Mouse (Mus musculus): ENCODE measurements around the gene Ceacam18. TPM values are rescaled to one million over a fixed set of nuclear protein-coding genes. Genes with fewer than 3 reads are reported as not detected.
"Not testable (repeated sequence)": the region's sequence is repeated elsewhere in the genome, so short reads cannot be mapped to it uniquely, and the experiment has no call there.

The Ceacam18 gene
- total and polyA plus RNA-seq, 3 experiments: 0.04 to 0.08 TPM; not detected in 1

GRCm38 (mm10) chr7:43682511-43682910 is 48.0 kb downstream of the Ceacam18 start:
- not testable (repeated sequence) for H3K9me3 ChIP-seq (replicated peaks; ENCODE audit: insufficient read depth, low read length); H3K9ac ChIP-seq (ENCODE audit: control insufficient read depth, low read depth, low read length, poor library complexity, severe bottlenecking); H3K27ac ChIP-seq (ENCODE audit: control insufficient read depth, low read depth, low read length); H3K79me2 ChIP-seq (ENCODE audit: control insufficient read depth, insufficient read depth, low read length, poor library complexity); H3K4me3 ChIP-seq (ENCODE audit: control insufficient read depth in 1 of 2, insufficient read depth in 1 of 2, low read depth in 2 of 2, low read length in 2 of 2); H3K27me3 ChIP-seq (ENCODE audit: control insufficient read depth in 1 of 2, insufficient read depth in 2 of 2, low read length in 2 of 2); H3K4me1 ChIP-seq (ENCODE audit: control insufficient read depth in 1 of 2, insufficient read depth in 2 of 2, low read length in 2 of 2); H3K36me3 ChIP-seq (ENCODE audit: control insufficient read depth in 1 of 2, insufficient read depth in 2 of 2, low read length in 2 of 2)
- peak in 2 of 3 experiments; percentile 5 to 17; a peak in 2 of 6 replicates for TF ChIP-seq CTCF (IDR thresholded peaks at IDR 0.05 in 2 of 3, conservative IDR thresholded peaks at IDR 0.05 in 1 of 3; ENCODE audit: control insufficient read depth in 1 of 3, insufficient read depth in 1 of 3, low read depth in 2 of 3, low read length in 3 of 3, poor library complexity in 1 of 3, severe bottlenecking in 1 of 3)
- DNase-seq (ENCODE audit: low read depth, low spot score): peak; percentile 6

DNA sequence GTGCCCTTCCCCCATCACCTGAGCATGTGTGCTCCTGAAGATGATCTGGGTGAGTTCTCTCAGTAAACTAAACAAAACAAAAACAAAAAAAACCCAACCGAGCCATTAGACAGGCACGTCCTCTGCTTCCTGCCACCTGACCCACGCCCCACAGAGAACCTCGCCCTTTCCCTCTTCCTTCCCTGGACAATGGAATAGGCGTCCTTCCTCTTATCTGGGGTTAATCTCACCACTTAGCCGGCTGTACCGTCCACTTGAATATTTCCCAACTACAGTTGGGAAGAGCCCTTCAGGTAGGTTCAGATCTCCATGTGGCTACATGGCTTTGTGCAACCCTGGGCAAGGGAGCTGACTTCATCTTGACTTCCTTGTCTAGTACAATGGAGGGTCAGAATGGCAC is 50.6 kb downstream of the Ceacam18 start:
- Histone ChIP-seq H3K79me2 (ENCODE audit: control insufficient read depth, insufficient read depth, low read length, poor library complexity) (no peaks in the 10 kb centered on the region), H3K36me3 (ENCODE audit: control insufficient read depth in 1 of 2, insufficient read depth in 2 of 2, low read length in 2 of 2) (no peaks in the 10 kb centered on the region), H3K9ac (ENCODE audit: control insufficient read depth, low read depth, low read length, poor library complexity, severe bottlenecking) (no peak overlapping the region), H3K27me3 (ENCODE audit: control insufficient read depth in 1 of 2, insufficient read depth in 2 of 2, low read length in 2 of 2) (no peaks in the 10 kb centered on the region), H3K9me3 (replicated peaks; ENCODE audit: insufficient read depth, low read length) (no peaks in the 10 kb centered on the region), H3K27ac (ENCODE audit: control insufficient read depth, low read depth, low read length) (no peak overlapping the region), H3K4me1 (ENCODE audit: control insufficient read depth in 1 of 2, insufficient read depth in 2 of 2, low read length in 2 of 2) (no peaks in the 10 kb centered on the region), H3K4me3 (ENCODE audit: control insufficient read depth in 1 of 2, insufficient read depth in 1 of 2, low read depth in 2 of 2, low read length in 2 of 2) (no peak overlapping the region)
- no peak for DNase-seq (ENCODE audit: low read depth, low spot score)
- TF ChIP-seq TBP (IDR thresholded peaks at IDR 0.05; ENCODE audit: low read depth, low read length): no peak
- TF ChIP-seq BHLHE40 (IDR thresholded peaks at IDR 0.05; ENCODE audit: borderline replicate concordance, low read depth, low read length): no peak
- no peak for TF ChIP-seq MYC (IDR thresholded peaks at IDR 0.05; ENCODE audit: low read depth, low read length)
- TF ChIP-seq NELFE (IDR thresholded peaks at IDR 0.05; ENCODE audit: low read depth, low read length): no peak
- TF ChIP-seq ZKSCAN1 (IDR thresholded peaks at IDR 0.05; ENCODE audit: low read depth, low read length): no peak
- TF ChIP-seq UBTF (IDR thresholded peaks at IDR 0.05; ENCODE audit: borderline replicate concordance, insufficient read depth, low read depth, low read length): no peak
- TF ChIP-seq JUND (IDR thresholded peaks at IDR 0.05; ENCODE audit: low read depth, low read length): no peak
- no peak for TF ChIP-seq POLR2A (IDR thresholded peaks at IDR 0.05; ENCODE audit: control insufficient read depth in 1 of 2, insufficient read depth in 1 of 2, low read depth in 1 of 2, low read length in 2 of 2, poor library complexity in 1 of 2)

DNA sequence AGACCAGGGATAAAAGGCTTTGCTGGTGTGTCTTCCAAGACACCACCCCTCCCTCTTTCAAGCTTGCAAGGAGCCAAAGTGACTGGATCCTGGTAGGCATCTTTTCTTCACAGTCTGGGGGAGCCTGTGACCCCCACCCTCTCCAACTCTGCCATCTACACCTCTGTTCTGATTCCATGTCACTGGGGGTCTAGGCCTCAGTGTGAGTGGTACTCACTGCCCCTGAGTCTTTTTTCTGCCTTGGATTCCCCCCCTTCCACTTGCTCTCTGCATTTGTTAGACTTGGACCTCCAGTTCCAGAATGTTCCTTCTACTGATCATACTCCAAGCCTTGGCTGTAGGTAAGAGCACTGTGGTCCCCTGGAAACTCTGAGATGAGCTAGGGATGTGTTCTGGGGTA is 55.6 kb downstream of the Ceacam18 start, which contains the start of gene Klk14:
Gene Klk14, plus strand, starts transcription at position 301 of the 400 bp plus-strand sequence.
- H3K9ac ChIP-seq (ENCODE audit: control insufficient read depth, low read depth, low read length, poor library complexity, severe bottlenecking): no peak within 1 kb of the TSS
- no peak within 1 kb of the TSS for H3K4me3 ChIP-seq (ENCODE audit: control insufficient read depth in 1 of 2, insufficient read depth in 1 of 2, low read depth in 2 of 2, low read length in 2 of 2)
- H3K9me3 ChIP-seq (replicated peaks; ENCODE audit: insufficient read depth, low read length): no peaks in the 10 kb centered on the region
- TF ChIP-seq RAD21 (IDR thresholded peaks at IDR 0.05; ENCODE audit: low read depth, low read length) (no peak), CHD2 (IDR thresholded peaks at IDR 0.05; ENCODE audit: low read length) (no peak), MAZ (IDR thresholded peaks at IDR 0.05; ENCODE audit: low read depth, low read length) (no peak), NRF1 (IDR thresholded peaks at IDR 0.05; ENCODE audit: insufficient read depth, low read depth, low read length, poor library complexity, severe bottlenecking) (no peak), POLR2AphosphoS5 (IDR thresholded peaks at IDR 0.05; ENCODE audit: borderline replicate concordance, low read depth, low read length) (no peak), MYC (IDR thresholded peaks at IDR 0.05; ENCODE audit: low read depth, low read length) (no peak), ZC3H11A (IDR thresholded peaks at IDR 0.05; ENCODE audit: low read depth, low read length) (no peak), ELF1 (IDR thresholded peaks at IDR 0.05; ENCODE audit: low read depth, low read length) (no peak), JUND (IDR thresholded peaks at IDR 0.05; ENCODE audit: low read depth, low read length) (no peak), KAT2A (conservative IDR thresholded peaks at IDR 0.05; ENCODE audit: low read depth, low read length) (no peak), SMC3 (IDR thresholded peaks at IDR 0.05; ENCODE audit: low read depth, low read length) (no peak), ETS1 (IDR thresholded peaks at IDR 0.05; ENCODE audit: low read depth, low read length) (no peak), USF2 (IDR thresholded peaks at IDR 0.05; ENCODE audit: borderline replicate concordance in 1 of 2, insufficient read depth in 1 of 2, low read depth in 1 of 2, low read length in 2 of 2) (no peak), GABPA (IDR thresholded peaks at IDR 0.05; ENCODE audit: low read depth, low read length) (no peak), SIN3A (IDR thresholded peaks at IDR 0.05; ENCODE audit: low read length) (no peak), ZMIZ1 (IDR thresholded peaks at IDR 0.05; ENCODE audit: low read depth, low read length) (no peak), USF1 (IDR thresholded peaks at IDR 0.05; ENCODE audit: low read depth, low read length) (no peak)
- no peak within 1 kb of the TSS for H3K27ac ChIP-seq (ENCODE audit: control insufficient read depth, low read depth, low read length)
- no peaks in the 10 kb centered on the region for H3K79me2 ChIP-seq (ENCODE audit: control insufficient read depth, insufficient read depth, low read length, poor library complexity)
- H3K4me1 ChIP-seq (ENCODE audit: control insufficient read depth in 1 of 2, insufficient read depth in 2 of 2, low read length in 2 of 2): no peaks in the 10 kb centered on the region
- no peaks in the 10 kb centered on the region for H3K36me3 ChIP-seq (ENCODE audit: control insufficient read depth in 1 of 2, insufficient read depth in 2 of 2, low read length in 2 of 2)
- no peak for DNase-seq (ENCODE audit: low read depth, low spot score)
- no peaks in the 10 kb centered on the region for H3K27me3 ChIP-seq (ENCODE audit: control insufficient read depth in 1 of 2, insufficient read depth in 2 of 2, low read length in 2 of 2)

Data from MEL (cell line).